Mouse (Mus musculus) ovary, adult 18-20 months (tissue): ENCODE results near the gene Taok3.
A peak's percentile ranks its signal among the peaks of the same experiment; 100 is the strongest.

Experiments
- DNase-seq: peaks from one replicate; pipeline ENCODE4 v3.0.0; 2022; ENCODE audit warnings: low spot score, mixed read lengths

The Taok3 gene

DNA sequence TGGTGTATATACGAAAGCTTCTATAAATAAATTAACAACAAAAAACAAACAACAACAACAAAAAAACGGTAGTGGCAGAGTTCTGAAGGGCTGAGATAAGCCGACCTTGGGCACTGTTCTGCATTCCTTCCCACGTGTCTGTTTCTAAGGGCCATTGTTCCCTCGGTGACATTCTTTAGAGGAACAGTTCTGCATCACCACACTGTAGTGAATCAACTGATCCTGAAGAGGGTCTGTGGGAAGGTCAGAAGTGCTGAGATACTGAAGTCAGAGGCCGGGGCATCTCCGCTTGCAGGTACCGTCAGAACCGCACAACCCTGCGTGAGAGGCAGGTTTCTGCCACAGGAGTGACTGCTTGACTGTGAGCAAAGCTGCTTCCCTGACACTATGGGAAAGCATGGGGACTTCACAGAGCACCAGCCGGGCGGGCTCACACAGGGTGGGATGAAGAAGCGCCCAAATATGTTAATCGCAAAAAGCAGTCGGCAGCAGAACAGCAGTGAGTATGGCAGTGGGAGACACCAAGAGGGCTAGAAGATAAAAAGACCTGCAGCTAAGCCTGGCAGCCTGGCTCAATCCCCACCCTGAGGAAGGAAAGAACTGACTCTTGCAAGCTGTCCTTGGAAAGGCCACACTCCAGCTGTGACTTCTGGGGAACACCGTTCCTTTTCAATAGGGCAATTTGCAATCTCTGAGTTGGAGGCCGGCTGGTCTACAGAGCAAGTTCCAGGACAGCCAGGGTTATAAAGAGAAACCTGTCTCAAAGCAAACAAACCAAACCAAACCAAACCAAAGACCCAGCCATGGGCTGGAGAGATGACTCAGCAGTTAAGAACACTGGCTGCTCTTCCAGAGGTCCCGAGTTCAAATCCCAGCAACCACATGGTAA is 184.0 kb downstream of the Taok3 start:
- DNase-seq = no peak

DNA sequence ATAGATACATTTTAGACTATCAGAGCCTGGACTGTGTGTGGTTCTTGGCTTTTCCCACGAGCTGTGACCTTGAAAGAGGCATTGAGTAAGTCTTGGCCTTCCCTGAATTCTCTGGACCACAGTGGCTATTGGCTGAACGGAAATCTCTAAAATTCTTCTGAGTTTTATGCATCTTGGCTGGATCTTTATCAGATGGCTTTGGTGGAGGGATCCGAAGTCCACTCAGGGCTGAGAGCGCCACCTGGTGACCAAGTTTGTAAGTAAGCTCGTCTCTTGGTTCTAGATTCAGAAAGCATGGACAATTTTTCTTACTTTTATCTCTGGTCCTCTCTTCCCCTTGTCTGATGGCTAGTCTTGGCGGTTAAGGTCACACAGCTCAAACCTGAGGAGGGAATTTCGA is 185.0 kb downstream of the Taok3 start:
- DNase-seq = peak; percentile 72

DNA sequence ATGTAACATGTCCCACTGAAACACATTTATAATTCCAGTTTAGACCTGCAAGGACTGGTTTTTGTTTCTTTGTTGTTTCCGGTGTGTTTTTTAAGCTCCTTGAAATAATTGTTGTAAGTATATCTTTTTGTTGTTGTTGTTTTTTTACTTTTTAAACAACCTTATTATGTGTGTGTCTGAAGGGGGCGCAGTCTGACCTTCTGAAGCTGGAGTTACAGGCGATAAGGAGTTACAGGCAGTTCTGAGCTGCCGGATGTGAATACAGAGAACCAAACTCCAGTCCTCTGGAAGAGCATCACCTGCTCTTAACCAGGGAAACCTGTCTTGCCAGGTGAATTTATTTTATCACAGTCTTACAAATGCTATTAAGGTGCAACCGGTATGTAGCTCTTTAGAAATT is 185.8 kb downstream of the Taok3 start:
- DNase-seq = no peak

DNA sequence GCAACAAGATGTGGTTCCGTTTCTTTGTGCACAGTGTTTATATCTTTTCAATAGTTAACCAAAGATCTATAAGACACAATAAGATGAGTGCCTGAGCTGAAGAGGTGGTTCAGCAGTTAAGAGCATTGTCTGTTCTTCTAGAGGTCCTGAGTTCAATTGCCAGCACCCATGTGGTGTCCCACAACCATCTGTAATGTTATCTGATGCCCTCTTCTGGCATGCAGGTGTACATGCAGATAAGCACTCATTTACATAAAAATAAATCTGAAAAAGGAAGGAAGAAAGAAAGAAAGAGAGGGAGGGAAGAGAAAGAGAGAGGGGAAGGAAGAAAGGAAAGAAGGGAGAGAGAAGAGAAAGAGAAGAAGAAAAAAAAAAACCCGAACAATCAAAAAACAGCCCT is 186.9 kb downstream of the Taok3 start:
- no peak for DNase-seq

DNA sequence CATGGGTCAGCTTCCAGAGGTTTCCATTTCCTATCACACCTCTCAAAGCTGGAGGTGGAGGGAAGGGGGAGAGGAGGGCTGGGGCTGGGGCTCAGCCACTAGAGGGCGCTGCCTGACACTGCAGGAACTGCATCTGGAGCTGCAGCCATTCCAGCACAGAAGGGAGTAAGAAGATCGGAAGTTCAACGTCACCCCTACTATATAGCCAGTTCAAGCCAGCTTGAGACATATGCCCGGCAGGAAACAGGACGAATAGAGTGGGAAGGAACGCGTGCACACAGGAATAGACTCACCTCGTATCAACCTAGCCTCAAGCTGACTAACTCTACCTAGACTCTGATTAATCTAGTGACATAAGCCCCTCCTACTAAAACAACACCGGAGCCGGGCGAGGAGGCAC is 187.8 kb downstream of the Taok3 start:
- DNase-seq = no peak

DNA sequence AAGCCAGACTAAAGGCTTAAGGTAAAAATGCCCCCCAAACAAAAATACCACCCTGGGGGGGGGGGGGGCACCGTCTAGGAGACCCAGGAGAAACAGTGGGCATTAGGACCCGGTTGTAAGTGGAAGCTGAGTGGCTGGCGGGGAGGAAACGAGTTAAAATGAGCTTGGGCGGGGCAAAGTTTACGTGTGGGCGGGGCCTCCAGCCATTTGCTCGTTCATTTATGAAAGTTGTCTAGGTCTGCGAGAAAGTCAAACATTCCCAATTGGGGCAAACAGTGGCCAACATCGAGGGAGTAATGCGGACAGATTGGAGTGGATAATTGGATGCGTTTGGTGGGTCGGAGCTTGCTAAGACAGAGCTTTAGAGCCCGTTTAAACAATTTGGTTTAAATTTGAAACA is 193.5 kb downstream of the Taok3 start:
- DNase-seq = no peak

DNA sequence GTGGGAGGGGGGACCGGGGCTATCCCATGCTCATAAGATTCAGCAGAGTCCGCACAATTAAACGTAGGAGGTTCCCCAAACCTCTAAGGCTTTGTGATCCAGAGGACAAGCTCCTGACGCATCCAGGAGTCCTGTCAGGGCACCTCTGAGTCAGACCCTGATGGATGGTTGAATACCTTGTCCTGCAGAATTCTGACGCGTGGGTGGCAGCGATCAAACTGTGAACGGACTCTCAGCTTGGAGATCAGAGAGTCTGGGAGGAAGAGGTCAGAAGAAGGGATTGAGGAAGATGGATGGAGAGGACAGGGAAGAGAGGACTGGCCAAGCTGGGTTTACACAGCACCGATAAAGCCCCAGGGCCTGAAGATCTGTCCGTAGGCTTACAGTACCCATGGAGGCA is 194.0 kb downstream of the Taok3 start:
- DNase-seq = no peak

DNA sequence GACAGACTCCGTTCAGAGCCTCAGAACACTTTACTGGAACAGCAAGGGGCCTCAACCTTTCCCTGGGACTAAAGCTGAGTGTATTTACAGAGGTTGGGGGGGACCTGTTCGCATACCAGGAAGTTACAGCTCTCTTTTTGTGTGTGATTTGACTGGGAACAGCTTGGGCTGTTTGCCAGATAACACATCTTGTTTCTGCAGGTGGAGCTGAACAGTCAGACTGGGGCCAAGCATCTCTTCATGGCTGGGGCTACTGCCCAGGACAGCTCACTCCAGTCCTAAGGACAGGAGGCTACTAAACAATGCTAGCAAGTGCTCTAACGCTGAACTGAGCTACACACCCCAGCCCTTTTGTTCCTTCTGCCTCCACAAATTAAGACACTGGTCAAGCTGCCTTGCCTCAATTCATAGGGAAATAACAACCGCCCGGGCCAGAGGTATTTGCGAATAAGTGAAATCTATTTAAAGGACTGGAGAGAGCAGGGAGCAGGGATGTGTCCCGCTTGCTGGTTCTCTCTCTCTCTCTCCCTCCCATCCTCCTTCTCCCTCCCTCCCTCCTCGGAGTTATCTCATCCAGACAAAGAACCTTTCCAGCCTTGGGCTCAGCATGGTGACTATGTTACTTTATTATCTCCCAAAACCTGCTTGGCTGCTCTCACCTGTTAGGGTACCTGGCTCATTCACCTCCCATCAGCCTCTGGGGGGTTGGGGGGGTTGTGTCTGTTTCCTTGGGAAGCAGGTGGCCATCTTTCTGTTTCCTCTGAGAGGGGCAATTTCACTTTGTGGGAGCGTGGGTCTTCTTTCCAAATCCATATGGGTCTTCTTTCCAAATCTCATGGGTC is 194.9 kb downstream of the Taok3 start:
- no peak for DNase-seq

DNA sequence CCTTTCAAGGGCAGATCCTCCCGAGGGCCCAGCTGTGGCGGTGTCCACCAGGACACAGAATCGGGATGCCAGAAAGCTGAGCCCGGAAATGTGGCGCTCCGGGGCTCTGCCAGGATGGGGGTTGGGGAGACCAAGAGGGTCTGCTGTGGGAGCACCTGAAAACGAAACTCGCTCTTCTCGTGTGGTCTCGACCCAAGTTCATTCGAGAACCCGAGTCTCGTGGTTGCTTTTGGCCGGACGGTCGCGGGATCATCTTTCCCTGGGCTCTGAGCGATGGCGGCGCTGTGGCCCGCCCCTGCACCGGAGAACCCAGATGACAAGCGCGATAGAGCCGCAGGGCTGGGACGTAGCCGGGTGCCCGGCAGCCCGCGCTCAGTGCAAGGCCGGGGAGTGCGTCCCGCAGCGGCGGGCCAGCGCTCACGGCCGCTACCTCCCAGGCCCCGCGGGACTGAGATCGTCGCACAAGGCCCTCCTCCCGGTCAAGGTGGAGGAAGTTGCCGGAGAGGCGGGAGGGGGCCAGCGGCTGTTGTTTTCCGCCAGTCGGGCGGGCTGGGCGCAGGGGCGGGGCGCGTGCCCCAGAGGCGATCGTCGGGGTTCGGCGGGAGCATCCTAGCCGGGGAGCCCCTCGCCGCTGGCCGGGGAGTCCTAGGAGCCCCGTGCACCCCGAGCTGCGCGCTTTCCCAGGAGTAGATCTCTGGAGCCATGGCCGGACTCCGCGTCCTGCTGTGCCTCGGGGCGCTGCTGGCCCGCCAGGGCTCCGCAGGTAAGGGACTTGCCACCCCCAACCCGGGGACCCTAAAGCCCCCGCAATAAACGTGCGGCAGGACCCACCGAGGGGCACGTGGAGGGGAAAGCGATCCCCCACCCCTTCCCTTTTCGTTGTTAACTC is 199.1 kb downstream of the Taok3 start, which contains the start of gene Vsig10:
Gene Vsig10 (plus strand): TSS at position 343 of the 889 bp plus-strand sequence.
- peak; percentile 59 for DNase-seq

DNA sequence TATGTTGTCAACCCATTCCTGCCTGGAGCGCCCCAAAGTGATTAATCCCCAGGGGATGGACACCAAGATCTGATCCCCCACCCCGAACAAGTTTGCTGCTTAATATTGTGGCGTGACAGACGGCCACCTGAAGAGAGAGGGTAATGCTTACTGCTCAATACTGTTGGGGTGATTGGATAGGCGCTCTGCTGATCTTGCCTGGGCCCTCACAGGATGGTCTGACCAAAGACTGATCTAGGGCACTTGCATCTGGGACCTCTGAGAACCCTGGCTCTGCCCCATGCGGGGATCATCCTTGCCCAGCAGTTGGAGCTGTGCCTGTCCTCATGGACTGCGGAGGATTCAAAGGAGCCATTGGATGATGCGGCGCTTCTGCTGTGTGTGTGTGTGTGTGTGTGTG is 203.8 kb downstream of the Taok3 start:
- no peak for DNase-seq
